Mouse (Mus musculus): ENCODE results near the gene Alms1.
"Not testable (repeated sequence)": the region's sequence is repeated elsewhere in the genome, so short reads cannot be mapped to it uniquely, and the experiment has no call there.

Gene Alms1

DNA sequence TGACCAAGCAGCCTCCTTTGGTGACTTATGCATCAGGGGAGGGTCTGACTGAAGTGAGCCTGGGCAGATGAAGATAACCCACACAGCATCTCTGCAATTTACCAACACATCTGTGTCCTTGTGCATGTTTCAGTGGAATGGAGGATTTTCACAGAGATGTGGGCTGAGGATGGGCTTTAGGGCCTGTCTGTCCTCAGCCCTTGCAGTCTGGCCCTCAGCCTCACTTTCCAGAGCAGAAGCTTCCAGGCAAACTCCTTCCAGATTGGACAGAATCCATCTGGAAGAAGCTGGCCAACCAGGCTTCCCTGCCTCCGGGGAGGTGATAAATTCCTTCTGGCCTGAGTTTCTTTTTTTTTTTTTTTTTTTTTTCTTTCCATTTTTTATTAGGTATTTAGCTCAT, 122.3 kb downstream of the Alms1 start:
- in situ Hi-C loops (cut with MboI, MseI), result not testable (repeated sequence)

- in situ Hi-C loops (cut with MboI, MseI), result not testable (repeated sequence)
Measured at GRCm38 (mm10) chr6:85713105-85713504, 125.8 kb downstream of the Alms1 start, which contains the start of gene Nat8f7. TSS of gene Nat8f7 (minus strand) at chr6:85713205.
